Mouse (Mus musculus) heart, embryonic 16.5 days (tissue): Measurements from ENCODE around the gene Alkbh2. TPM values are rescaled to one million over a fixed set of nuclear protein-coding genes. Genes with fewer than 3 reads are reported as not detected.

ENCODE experiments used
- ATAC-seq: fragments of 200-750 bp; cut with Nextera tagmentation; replicated peaks from 2 replicates; pipeline ENCODE4 v1.8.0; 2017; ENCODE audit warnings: moderate number of reproducible peaks; ENCODE audit not compliant: insufficient read depth, low FRiP score; ENCODE audit errors: extremely low read depth
- H3K27ac ChIP-seq: fragments of 300-500 bp; sonication (generic); 2 replicates; pipeline ENCODE4 v1.5.1; 2014; ENCODE audit warnings: mild to moderate bottlenecking, low read length, control low read depth, moderate library complexity
- H3K27me3 ChIP-seq: fragments of 300-500 bp; sonication (generic); 2 replicates; pipeline ENCODE4 v1.6.1; 2014; ENCODE audit warnings: low read length, mixed read lengths; ENCODE audit not compliant: control insufficient read depth, insufficient read depth
- H3K36me3 ChIP-seq: fragments of 300-500 bp; sonication (generic); 2 replicates; pipeline ENCODE4 v1.6.1; 2014; ENCODE audit not compliant: control insufficient read depth, insufficient read depth
- H3K4me1 ChIP-seq: fragments of 300-500 bp; sonication (generic); 2 replicates; pipeline ENCODE4 v1.6.1; 2014; ENCODE audit warnings: low read length, mixed read lengths; ENCODE audit not compliant: control insufficient read depth, insufficient read depth
- H3K4me2 ChIP-seq: fragments of 300-500 bp; sonication (generic); 2 replicates; pipeline ENCODE4 v1.6.1; 2014; ENCODE audit warnings: low read depth, mild to moderate bottlenecking, control low read depth, low read length
- H3K4me3 ChIP-seq: fragments of 300-500 bp; sonication (generic); 2 replicates; pipeline ENCODE4 v1.5.1; 2014; ENCODE audit warnings: mild to moderate bottlenecking, control low read depth, low read length
- H3K9ac ChIP-seq: fragments of 300-500 bp; sonication (generic); 2 replicates; pipeline ENCODE4 v1.6.1; 2014; ENCODE audit warnings: low read length, control low read depth
- H3K9me3 ChIP-seq: fragments of 300-500 bp; sonication (generic); replicated peaks from 2 replicates; pipeline ENCODE4 v1.6.1; 2016; ENCODE audit warnings: low read length; ENCODE audit not compliant: control insufficient read depth
- WGBS: fragments of 180-500 bp; shearing (Covaris S2); extraction: QIAGEN DNeasy Blood & Tissue Kit; methylation state at CpG from one replicate; pipeline ENCODE4 v1.1.7; 2014; 5-methylcytosine and 5-hydroxymethylcytosine counted together
- polyA plus RNA-seq: library from polyadenylated mRNA; unstranded; fragments of >200 nt; fragmentation: Nextera tagmentation; extraction: Ambion mirVana; gene quantifications from 2 replicates; pipeline ENCODE4 v1.2.1, GENCODE M21; 2015

Gene Alkbh2
- polyA plus RNA-seq, 1 experiment from 2014 or later = 7.3 TPM

DNA sequence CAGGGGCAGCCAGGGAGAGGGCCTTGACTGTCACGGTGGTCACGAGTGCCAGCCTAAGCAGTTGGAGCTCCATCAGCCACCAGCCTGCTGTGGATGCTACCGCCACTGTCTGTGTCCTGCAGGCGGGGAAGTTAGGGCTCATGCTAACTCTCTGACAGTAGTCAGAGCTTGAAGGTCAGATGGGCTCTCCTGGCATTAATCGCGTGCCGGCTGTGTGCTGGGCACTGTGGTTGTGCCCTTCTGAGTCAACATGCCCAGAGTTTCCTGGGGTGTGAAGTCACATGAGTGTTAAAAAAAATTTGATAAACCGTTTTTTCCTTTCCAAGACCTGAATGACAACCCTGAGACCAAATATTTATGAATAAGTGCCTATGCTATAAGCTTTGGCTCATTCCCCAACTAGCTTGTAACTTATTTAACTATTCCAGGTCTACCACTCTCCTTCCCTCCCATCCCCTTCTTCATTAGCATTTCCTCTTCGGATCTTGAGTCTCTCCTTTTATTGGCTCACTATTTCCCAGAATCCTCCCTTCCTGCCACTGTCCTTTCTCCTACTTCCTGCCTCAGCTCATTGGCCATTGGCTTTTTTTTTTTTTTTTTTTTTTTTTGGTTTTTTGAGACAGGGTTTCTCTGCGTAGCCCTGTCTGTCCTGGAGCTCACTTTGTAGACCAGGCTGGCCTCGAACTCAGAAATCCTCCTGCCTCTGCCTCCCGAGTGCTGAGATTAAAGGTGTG is 24.5 kb upstream of the Alkbh2 start:
- WGBS = 77% methylated on average over 12 of the region's 12 CpGs
- Histone ChIP-seq H3K4me1 (peaks cover 16% of the 10 kb centered on the region), H3K27me3 (no peaks in the 10 kb centered on the region), H3K9me3 (no peaks in the 10 kb centered on the region), H3K27ac (0 out of 2 replicates have a peak overlapping the region, but pooled peaks have one; percentile 21), H3K36me3 (no peaks in the 10 kb centered on the region), H3K9ac (no peak overlapping the region), H3K4me3 (no peak overlapping the region), H3K4me2 (no peak overlapping the region)
- ATAC-seq = no peak

DNA sequence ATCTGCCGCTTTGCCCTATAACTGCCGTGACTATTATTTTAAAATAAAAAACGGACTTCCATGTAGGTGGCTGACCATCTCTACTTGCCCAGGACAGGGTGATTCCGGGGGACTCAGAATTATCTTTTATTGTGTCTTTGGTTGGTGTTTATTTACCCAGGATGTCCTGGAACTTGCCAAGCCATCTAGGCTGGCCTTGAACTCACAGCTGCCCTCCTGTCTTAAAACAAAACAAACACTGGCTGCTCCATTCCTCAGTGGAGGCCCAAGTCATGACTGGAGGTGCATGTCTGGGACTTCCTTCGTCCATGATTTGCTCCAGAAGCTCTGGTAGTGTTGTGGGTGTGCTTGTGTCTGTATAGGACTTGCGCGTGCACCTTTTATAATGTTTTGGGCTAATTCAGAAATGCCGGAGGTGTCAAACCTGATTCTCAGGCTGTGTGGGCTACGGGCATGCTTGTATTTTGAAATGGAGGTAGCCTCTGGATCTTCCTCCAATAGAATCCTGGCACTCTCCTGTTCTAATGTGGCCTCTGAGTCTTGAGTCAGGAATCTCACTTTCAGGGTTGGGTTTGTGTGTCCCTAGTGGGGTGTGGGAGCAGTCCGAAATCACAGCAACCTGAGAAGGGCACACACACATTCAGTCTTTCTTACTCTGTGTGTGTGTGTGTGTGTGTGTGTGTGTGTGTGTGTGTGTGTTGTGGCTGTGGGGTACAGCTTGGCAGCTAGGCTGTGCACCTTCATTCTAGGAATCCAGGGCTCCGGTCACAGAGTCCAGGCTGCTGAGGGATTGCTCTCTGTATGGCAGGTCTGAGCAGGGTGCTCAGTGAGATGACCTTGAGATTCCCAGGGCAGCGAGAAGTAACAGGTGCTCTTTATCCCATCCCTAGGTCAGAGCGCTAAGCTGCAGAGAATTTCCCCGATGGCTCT is 19.3 kb upstream of the Alkbh2 start:
- peak; percentile 15; the same call in 1 of the 2 replicates for ATAC-seq
- H3K4me3 ChIP-seq = peak overlapping the region; percentile 62
- no peaks in the 10 kb centered on the region for H3K9me3 ChIP-seq
- H3K9ac ChIP-seq = peak overlapping the region; percentile 84
- peak overlapping the region; percentile 63 for H3K4me2 ChIP-seq
- H3K36me3 ChIP-seq = no peaks in the 10 kb centered on the region
- WGBS = 47% methylated on average over 14 of the region's 14 CpGs
- H3K4me1 ChIP-seq = peaks cover 17% of the 10 kb centered on the region
- H3K27me3 ChIP-seq = no peaks in the 10 kb centered on the region
- peak overlapping the region; percentile 99 for H3K27ac ChIP-seq

DNA sequence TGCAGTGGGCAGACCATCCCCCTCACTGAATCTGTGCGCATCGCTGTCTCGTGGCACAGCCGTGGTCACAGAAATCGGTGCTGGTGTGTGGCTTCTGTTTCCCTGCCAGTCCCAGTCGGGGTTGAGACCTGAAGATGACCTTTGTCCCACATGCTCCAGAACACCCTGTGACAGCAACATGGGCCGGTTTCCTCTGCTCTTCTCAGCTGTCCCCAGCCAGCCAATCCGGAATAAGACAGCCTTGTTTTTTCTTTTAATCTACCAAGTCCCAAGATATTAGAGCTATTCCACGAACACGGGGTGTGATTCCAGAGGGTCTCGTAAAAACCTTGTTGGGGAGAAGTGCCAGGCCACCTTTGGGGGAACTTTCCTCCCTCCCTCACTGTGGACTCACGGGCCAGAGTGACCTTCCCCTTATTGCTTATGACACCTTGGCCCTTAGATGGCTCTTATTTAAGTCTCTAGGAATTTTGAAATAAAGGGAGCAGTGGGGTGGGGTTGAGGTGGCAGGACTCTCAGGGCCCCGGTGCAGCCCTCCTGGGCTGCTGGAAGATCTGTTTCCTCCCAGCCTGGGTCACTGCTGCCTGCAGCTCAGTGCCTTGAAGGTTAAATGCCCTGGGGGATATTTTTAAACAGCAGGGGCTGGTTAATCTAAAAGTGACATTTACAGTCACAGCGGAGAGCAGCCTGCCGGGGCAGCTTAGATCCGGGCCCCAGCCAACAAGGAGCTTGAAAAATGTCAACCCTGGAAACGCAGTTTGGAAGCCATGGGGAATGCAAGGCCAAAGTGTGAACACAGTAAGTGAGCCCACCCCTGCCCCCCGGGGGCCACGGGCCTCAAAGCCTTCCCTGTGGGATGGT is 18.2 kb upstream of the Alkbh2 start, which contains the start of gene Acacb:
Gene Acacb, plus strand, starts transcription at position 508 of the 861 bp plus-strand sequence.
- H3K27ac ChIP-seq = peak within 1 kb of the TSS; percentile 99
- 20% methylated on average over 19 of the region's 19 CpGs for WGBS
- ATAC-seq = peak; percentile 83

DNA sequence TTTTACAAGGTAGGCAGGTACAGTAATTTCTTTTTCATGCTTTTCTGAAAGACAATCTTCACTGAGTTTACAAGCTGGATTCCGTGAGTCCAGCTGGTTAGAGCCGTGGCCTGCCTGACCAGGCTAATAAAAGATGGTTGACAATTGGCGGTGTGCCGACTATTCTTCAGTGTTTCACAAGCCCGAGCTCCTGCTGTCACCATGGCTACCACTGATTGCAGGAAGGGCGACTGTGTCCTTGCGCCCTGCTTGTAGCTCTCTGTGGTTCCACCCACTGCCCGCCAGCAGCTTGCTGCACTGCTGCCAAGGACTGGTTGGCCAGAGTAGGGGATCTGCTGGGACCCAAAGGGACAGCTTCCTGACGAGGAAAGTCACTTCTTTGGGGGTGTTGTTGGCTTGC is 11.2 kb upstream of the Alkbh2 start:
- peak overlapping the region; percentile 42 for H3K4me2 ChIP-seq

More for the DNA sequence above, 18.2 kb upstream of the Alkbh2 start, which contains the start of gene Acacb:
- Histone ChIP-seq H3K9me3 (no peaks in the 10 kb centered on the region), H3K9ac (peak within 1 kb of the TSS; percentile 84), H3K4me3 (peak within 1 kb of the TSS; percentile 62), H3K27me3 (no peaks in the 10 kb centered on the region), H3K36me3 (no peaks in the 10 kb centered on the region), H3K4me1 (peaks cover 17% of the 10 kb centered on the region), H3K4me2 (peak within 1 kb of the TSS; percentile 63)

DNA sequence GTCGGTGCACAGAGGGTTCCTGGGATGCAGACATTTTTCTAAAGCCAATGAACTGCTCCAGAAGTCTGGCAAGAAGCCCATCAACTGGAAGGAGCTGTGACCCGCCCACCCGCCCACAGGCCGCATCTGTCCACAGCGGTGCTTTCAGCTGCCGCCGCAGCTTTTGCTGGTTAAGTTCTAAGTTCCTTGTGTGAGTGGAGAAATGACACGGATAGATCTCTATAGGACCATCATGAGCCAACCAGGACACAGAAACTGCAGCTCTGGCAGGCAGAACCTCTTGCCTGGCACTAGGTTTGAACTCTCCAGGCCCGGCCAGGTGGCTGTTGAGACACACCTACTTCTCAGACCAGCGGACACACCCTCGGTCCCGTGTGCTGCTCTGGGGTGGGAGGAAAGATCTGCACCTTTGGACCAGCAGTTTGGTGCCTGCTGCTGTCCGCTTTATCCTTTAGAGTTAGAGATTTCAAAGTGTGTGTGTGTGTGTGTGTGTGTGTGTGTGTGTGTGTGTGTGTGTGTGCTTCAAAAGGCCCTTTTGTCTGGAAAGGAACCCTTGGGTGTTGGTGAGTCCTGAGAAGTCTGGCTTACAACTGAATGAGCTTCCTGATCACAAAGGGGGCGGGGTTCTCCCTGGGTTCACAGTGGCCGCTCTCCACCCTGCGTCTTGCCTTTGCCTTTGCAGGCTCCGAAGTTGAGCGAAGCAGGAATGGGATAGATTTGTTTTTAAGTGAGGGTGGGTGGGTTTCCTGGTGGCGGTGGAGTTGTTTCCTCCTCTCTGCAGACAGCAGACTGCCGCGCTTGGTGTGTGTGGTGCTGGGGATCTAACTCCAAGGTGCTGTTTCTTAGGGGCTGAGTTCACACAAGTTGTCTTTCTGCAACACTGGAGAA is 10.5 kb upstream of the Alkbh2 start:
- H3K4me3 ChIP-seq = no peak overlapping the region
- H3K9me3 ChIP-seq = no peaks in the 10 kb centered on the region
- peak overlapping the region; percentile 93 for H3K27ac ChIP-seq
- H3K4me1 ChIP-seq = peaks cover 45% of the 10 kb centered on the region
- peak; percentile 35; the same call in 1 of the 2 replicates for ATAC-seq
- peak overlapping the region; percentile 42 for H3K4me2 ChIP-seq
- WGBS = 54% methylated on average over 21 of the region's 21 CpGs
- H3K36me3 ChIP-seq = 0 out of 2 replicates have a peak, but pooled peaks cover 2% of the 10 kb centered on the region
- H3K9ac ChIP-seq = peak overlapping the region; percentile 51
- H3K27me3 ChIP-seq = no peaks in the 10 kb centered on the region

More for the DNA sequence above, 11.2 kb upstream of the Alkbh2 start:
- H3K4me1 ChIP-seq = peaks cover 41% of the 10 kb centered on the region
- peak overlapping the region; percentile 93 for H3K27ac ChIP-seq
- 28% methylated on average over 9 of the region's 9 CpGs for WGBS
- H3K36me3 ChIP-seq = 0 out of 2 replicates have a peak, but pooled peaks cover 2% of the 10 kb centered on the region
- no peak overlapping the region for H3K4me3 ChIP-seq
- peak overlapping the region; percentile 51 for H3K9ac ChIP-seq
- no peaks in the 10 kb centered on the region for H3K27me3 ChIP-seq
- peak; percentile 91 for ATAC-seq
- H3K9me3 ChIP-seq = no peaks in the 10 kb centered on the region

DNA sequence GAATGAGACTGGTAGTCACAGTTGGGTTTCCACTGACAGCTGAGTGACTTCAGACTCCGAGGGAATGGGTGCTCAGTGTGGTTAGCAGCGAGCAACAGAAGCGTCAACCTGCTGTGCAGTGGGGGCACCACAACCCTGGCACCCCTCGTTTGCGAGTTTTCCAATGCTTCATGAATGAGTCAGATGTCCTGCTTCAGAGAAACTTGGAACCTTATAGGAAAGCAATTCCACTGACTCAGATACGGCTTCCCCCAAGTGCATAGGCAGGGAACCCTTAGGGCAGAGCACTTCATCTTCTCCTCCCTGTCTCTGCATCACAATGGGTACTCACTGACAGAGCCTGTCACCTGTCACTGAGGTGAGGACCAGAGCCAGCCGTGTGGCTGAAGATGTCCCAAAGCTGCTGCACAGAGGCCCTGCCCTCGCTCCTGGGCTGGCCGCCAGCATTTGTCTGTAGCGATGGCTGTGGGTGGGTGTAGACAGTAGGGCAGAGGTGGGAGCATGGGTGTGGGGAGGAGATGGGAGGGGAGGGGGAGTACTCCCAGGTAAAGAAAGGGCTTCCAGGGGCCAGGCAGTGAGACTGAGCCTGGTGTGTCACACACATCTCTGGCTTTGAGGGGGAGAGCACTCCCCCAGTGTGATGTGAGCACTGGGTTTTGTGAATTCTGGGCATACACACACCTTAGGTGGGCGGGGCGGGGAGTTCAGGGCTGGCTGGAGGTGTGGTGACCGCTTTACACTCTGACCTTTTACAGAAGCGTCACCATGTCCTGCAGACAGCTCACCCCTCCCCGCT is 9.7 kb upstream of the Alkbh2 start:
- peak overlapping the region; percentile 93 for H3K27ac ChIP-seq
- ATAC-seq = no peak
- H3K4me3 ChIP-seq = no peak overlapping the region
- no peaks in the 10 kb centered on the region for H3K27me3 ChIP-seq
- peaks cover 46% of the 10 kb centered on the region for H3K4me1 ChIP-seq
- H3K4me2 ChIP-seq = no peak overlapping the region
- peak overlapping the region; percentile 9; the same call in 1 of the 2 replicates for H3K9ac ChIP-seq
- 58% methylated on average over 15 of the region's 15 CpGs for WGBS
- no peaks in the 10 kb centered on the region for H3K9me3 ChIP-seq
- H3K36me3 ChIP-seq = 0 out of 2 replicates have a peak, but pooled peaks cover 2% of the 10 kb centered on the region

DNA sequence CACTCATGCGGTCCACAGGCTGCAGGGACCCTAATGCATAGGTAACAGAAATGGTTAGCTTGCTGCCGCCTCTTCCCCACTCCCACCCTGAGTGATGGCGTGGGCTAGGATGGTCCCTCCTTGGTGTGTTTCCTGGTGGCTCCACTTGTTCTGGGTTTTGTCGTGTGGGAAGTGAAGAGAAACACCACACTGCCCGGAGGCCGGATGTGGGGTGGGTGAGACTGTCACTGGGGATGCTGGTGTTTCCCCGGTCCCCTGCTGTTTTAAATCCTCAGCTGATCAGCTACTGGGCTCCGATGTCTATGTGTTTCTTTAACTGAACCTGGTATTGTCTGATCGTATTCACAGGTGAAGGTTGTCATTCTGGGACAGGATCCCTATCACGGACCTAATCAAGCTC is 7.5 kb upstream of the Alkbh2 start:
- Histone ChIP-seq H3K36me3 (0 out of 2 replicates have a peak, but pooled peaks cover 2% of the 10 kb centered on the region), H3K4me1 (peaks cover 59% of the 10 kb centered on the region), H3K27ac (no peak overlapping the region), H3K27me3 (no peaks in the 10 kb centered on the region), H3K9ac (no peak overlapping the region), H3K4me3 (no peak overlapping the region), H3K4me2 (no peak overlapping the region), H3K9me3 (no peaks in the 10 kb centered on the region)
- 86% methylated on average over 10 of the region's 10 CpGs for WGBS
- ATAC-seq = no peak
